Comparison of ENCODE assay signal across 1 mouse cellular context in the genomic region with DNA sequence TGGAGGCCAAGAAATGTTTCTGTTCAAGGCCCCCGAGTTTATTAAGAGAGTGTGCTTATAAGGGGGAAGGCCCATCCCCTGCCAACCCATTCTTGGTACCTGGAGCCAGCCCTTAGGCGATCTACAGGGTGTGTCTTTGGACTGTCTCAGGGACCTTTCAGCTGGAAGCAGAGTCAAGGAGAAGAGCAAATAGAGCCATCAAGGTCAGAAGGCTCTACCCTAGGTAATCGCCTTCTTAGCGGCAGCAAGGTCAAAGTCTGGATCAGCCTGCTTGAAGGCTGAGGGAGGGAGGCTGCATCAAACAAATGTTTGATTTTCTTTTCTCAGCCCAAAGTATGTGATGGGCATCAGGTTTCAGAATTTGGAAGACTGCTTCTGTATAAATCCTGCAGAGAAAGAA.
TF ChIP-seq lines count a peak whose summit lies in the region.

No protein-coding gene starts in this region.

TF ChIP-seq in ES-E14, 5 proteins besides CTCF, POLR2A, EP300 and RAD21 (continued from another document):
- TF ChIP-seq MAFK (IDR thresholded peaks at IDR 0.05; ENCODE audit: insufficient read depth, low read depth, low read length) (no peak), HCFC1 (IDR thresholded peaks at IDR 0.05; ENCODE audit: borderline replicate concordance, insufficient read depth, low read length) (no peak), ZC3H11A (IDR thresholded peaks at IDR 0.05; ENCODE audit: borderline replicate concordance, low read depth, low read length) (no peak), CHD2 (IDR thresholded peaks at IDR 0.05; ENCODE audit: low read depth, low read length) (no peak)
